Mouse (Mus musculus) CH12.LX (cell line): ENCODE results near the gene Gm28048. TPM values are rescaled to one million over a fixed set of nuclear protein-coding genes. Genes with fewer than 3 reads are reported as not detected.

Experiments
- DNase-seq: peaks from one replicate; pipeline ENCODE4 v3.0.0-alpha.2; 2013; ENCODE audit errors: extremely low read depth
- H3K27ac ChIP-seq: 2 replicates; pipeline ENCODE4 v1.5.1; 2012; ENCODE audit warnings: low read depth, mild to moderate bottlenecking, control low read depth, moderate library complexity; ENCODE audit not compliant: insufficient read depth
- H3K27me3 ChIP-seq: replicated peaks from 2 replicates; pipeline ENCODE3; 2012; ENCODE audit warnings: inconsistent platforms
- H3K36me3 ChIP-seq, 2 experiments: replicated peaks in 1 of 2; 2 replicates each; pipeline versions ENCODE3 to v1.6.1; 2012; ENCODE audit warnings: inconsistent platforms in 1 of 2, low read length in 1 of 2, mild to moderate bottlenecking in 1 of 2, mixed read lengths in 1 of 2, moderate library complexity in 1 of 2; ENCODE audit not compliant: control insufficient read depth in 1 of 2, insufficient read depth in 1 of 2
- H3K4me1 ChIP-seq, 2 experiments: 2 replicates each; pipeline ENCODE4 v1.6.1; 2012; ENCODE audit warnings: inconsistent platforms in 1 of 2, moderate library complexity in 1 of 2; ENCODE audit not compliant: insufficient read depth in 2 of 2, control insufficient read depth in 1 of 2
- H3K4me2 ChIP-seq: 2 replicates; pipeline ENCODE4 v1.6.1; 2012; ENCODE audit warnings: low read depth, mild to moderate bottlenecking, control low read depth; ENCODE audit not compliant: poor library complexity, insufficient read depth, severe bottlenecking
- H3K4me3 ChIP-seq, 3 experiments: fragments of 150-350 bp in 1 of 3; sonication (generic) in 1 of 3; replicated peaks in 1 of 3; 2 replicates each; pipeline versions ENCODE3 to v1.5.1; 2011 to 2012; ENCODE audit warnings: low read depth in 2 of 3, low read length in 2 of 3, mild to moderate bottlenecking in 2 of 3, moderate library complexity in 2 of 3, control low read depth in 1 of 3, improper control_type of control experiment in 1 of 3, inconsistent platforms in 1 of 3, mixed read lengths in 1 of 3; ENCODE audit not compliant: poor library complexity in 1 of 3
- H3K79me2 ChIP-seq: replicated peaks from 2 replicates; pipeline ENCODE4 v1.6.1; 2012; ENCODE audit warnings: mild to moderate bottlenecking, moderate library complexity; ENCODE audit not compliant: control insufficient read depth, poor library complexity, insufficient read depth, severe bottlenecking; ENCODE audit errors: extremely low read depth
- H3K9ac ChIP-seq: 2 replicates; pipeline ENCODE4 v1.6.1; 2012; ENCODE audit warnings: low read depth, mild to moderate bottlenecking, control low read depth, moderate library complexity; ENCODE audit not compliant: insufficient read depth
- H3K9me3 ChIP-seq: replicated peaks from 2 replicates; pipeline ENCODE3; 2012; ENCODE audit warnings: low read length, inconsistent platforms, mixed read lengths
- BHLHE40 ChIP-seq: IDR thresholded peaks from 2 replicates; pipeline ENCODE4 v1.6.1; 2011; ENCODE audit warnings: mild to moderate bottlenecking, low read depth, low read length, improper control_type of control experiment
- CTCF ChIP-seq, 2 experiments: IDR thresholded peaks in 1 of 2; conservative IDR thresholded peaks in 1 of 2; 2 replicates each; pipeline ENCODE4 v1.5.1; 2011 to 2012; ENCODE audit warnings: low read depth in 2 of 2, low read length in 2 of 2, improper control_type of control experiment in 1 of 2, inconsistent platforms in 1 of 2, mild to moderate bottlenecking in 1 of 2, moderate library complexity in 1 of 2
- E2F4 ChIP-seq: IDR thresholded peaks from 2 replicates; pipeline ENCODE4 v1.6.1; 2011; ENCODE audit warnings: low read depth, low read length, improper control_type of control experiment; ENCODE audit not compliant: insufficient replicate concordance
- IRF4 ChIP-seq: IDR thresholded peaks from 2 replicates; pipeline ENCODE4 v1.6.1; 2014; ENCODE audit warnings: low read depth, mild to moderate bottlenecking, inconsistent platforms, low read length, improper control_type of control experiment
- JUND ChIP-seq: conservative IDR thresholded peaks from 2 replicates; pipeline ENCODE4 v1.6.1; 2011; ENCODE audit warnings: low read depth, low read length, improper control_type of control experiment
- KAT2A ChIP-seq: IDR thresholded peaks from 2 replicates; pipeline ENCODE4 v1.6.1; 2012; ENCODE audit warnings: low read length, improper control_type of control experiment, inconsistent platforms; ENCODE audit not compliant: insufficient replicate concordance
- MAZ ChIP-seq: IDR thresholded peaks from 2 replicates; pipeline ENCODE4 v1.6.1; 2012; ENCODE audit warnings: low read depth, mild to moderate bottlenecking, inconsistent platforms, low read length, improper control_type of control experiment, moderate library complexity
- MEF2A ChIP-seq: IDR thresholded peaks from 2 replicates; pipeline ENCODE4 v1.6.1; 2014; ENCODE audit warnings: low read depth, mild to moderate bottlenecking, inconsistent platforms, low read length, improper control_type of control experiment, borderline replicate concordance
- MYC ChIP-seq: IDR thresholded peaks from 2 replicates; pipeline ENCODE4 v1.6.1; 2011; ENCODE audit warnings: low read depth, mild to moderate bottlenecking, improper control_type of control experiment, low read length
- NELFE ChIP-seq: IDR thresholded peaks from 2 replicates; pipeline ENCODE4 v1.6.1; 2011; ENCODE audit warnings: low read depth, low read length, improper control_type of control experiment
- POLR2A ChIP-seq: IDR thresholded peaks from 2 replicates; pipeline ENCODE4 v1.6.1; 2011; ENCODE audit warnings: low read depth, mild to moderate bottlenecking, improper control_type of control experiment, low read length
- POLR2AphosphoS2 ChIP-seq: IDR thresholded peaks from 2 replicates; pipeline ENCODE4 v1.6.1; 2011; ENCODE audit warnings: low read depth, low read length, improper control_type of control experiment
- RCOR1 ChIP-seq: conservative IDR thresholded peaks from 2 replicates; pipeline ENCODE4 v1.6.1; 2012; ENCODE audit warnings: low read depth, mild to moderate bottlenecking, inconsistent platforms, low read length, improper control_type of control experiment
- SMC3 ChIP-seq: IDR thresholded peaks from 2 replicates; pipeline ENCODE4 v1.6.1; 2011; ENCODE audit warnings: low read depth, low read length, improper control_type of control experiment
- TBP ChIP-seq: conservative IDR thresholded peaks from 2 replicates; pipeline ENCODE4 v1.6.1; 2011; ENCODE audit warnings: low read depth, low read length, improper control_type of control experiment
- UBTF ChIP-seq: IDR thresholded peaks from 2 replicates; pipeline ENCODE4 v1.6.1; 2012; ENCODE audit warnings: low read depth, mild to moderate bottlenecking, inconsistent platforms, low read length, improper control_type of control experiment, moderate library complexity
- USF1 ChIP-seq: IDR thresholded peaks from 2 replicates; pipeline ENCODE4 v1.6.1; 2014; ENCODE audit warnings: low read depth, mild to moderate bottlenecking, inconsistent platforms, low read length, improper control_type of control experiment
- USF2 ChIP-seq: conservative IDR thresholded peaks from 2 replicates; pipeline ENCODE4 v1.6.1; 2011; ENCODE audit warnings: low read depth, low read length, improper control_type of control experiment
- ZMIZ1 ChIP-seq: IDR thresholded peaks from 2 replicates; pipeline ENCODE4 v1.6.1; 2012; ENCODE audit warnings: low read depth, mild to moderate bottlenecking, inconsistent platforms, low read length, improper control_type of control experiment
- ZNF384 ChIP-seq: IDR thresholded peaks from 2 replicates; pipeline ENCODE4 v1.6.1; 2012; ENCODE audit warnings: low read depth, low read length, improper control_type of control experiment, inconsistent platforms
- dilution Hi-C: fragments of 300-500 bp; cut with MboI; formaldehyde crosslinking; loops from 2 replicates; pipeline ENCODE4 v1.14.3; 2020; ENCODE audit warnings: low sequenced_read_pairs; ENCODE audit not compliant: extremely low pct_unique_long_range_greater_than_20kb, extremely low pct_ligation_motif_present
- in situ Hi-C: fragments of 300-500 bp; cut with MboI; formaldehyde crosslinking; loops from 3 replicates; pipeline ENCODE4 v1.14.3; 2019; ENCODE audit warnings: low sequenced_read_pairs, low pct_ligation_motif_present, low pct_unique_long_range_greater_than_20kb, mixed read lengths
- polyA plus RNA-seq: library from polyadenylated mRNA; unstranded; fragments of >175 nt; gene quantifications from 2 replicates; pipeline ENCODE4 v1.2.1, GENCODE M21; 2012; ENCODE audit warnings: low read depth; ENCODE audit not compliant: insufficient read length
- total RNA-seq, 2 experiments: library from RNA; depleted of rRNA; stranded (reverse); fragments of 300-350 nt in 1 of 2; fragments of >200 nt in 1 of 2; gene quantifications; 2 replicates each; pipeline ENCODE4 v1.2.3; 2012 to 2014

Gm28048 gene
- total and polyA plus RNA-seq, 3 experiments, result 32.6 to 93.3 (median 59.5) TPM

- Histone ChIP-seq H3K79me2 (no peaks in the 10 kb centered on the region), H3K27me3 (no peaks in the 10 kb centered on the region), H3K27ac (no peak overlapping the region), H3K9ac (no peak overlapping the region), H3K9me3 (peaks cover 2% of the 10 kb centered on the region), H3K4me1 (peaks cover 3 to 46% of the 10 kb centered on the region in 2 experiments; a peak in 2 of 4 replicates), H3K36me3 (peaks cover 0 to 16% of the 10 kb centered on the region in 2 experiments), H3K4me2 (no peak overlapping the region), H3K4me3 (no peak overlapping the region)
- in situ Hi-C loops (no loop called here), dilution Hi-C loops (no loop called here)
- no peak for TF ChIP-seq KAT2A
- no peak for TF ChIP-seq USF2
- DNase-seq, result no peak
Measured at GRCm38 (mm10) chr11:22900041-22900440, 81.8 kb downstream of the Gm28048 start.

- peaks cover 12% of the 10 kb centered on the region for H3K27me3 ChIP-seq
- in situ Hi-C loops (no loop called here), dilution Hi-C loops (no loop called here)
- no peak overlapping the region for H3K4me3 ChIP-seq
- DNase-seq, result no peak
- no peak overlapping the region for H3K4me2 ChIP-seq
- H3K27ac ChIP-seq, result no peak overlapping the region
- H3K9me3 ChIP-seq, result peaks cover 2% of the 10 kb centered on the region
- TF ChIP-seq USF1 (no peak), CTCF (conservative IDR thresholded peaks at IDR 0.05 in 1 of 2, IDR thresholded peaks at IDR 0.05 in 1 of 2; ENCODE audit: low read depth in 2 of 2, low read length in 2 of 2) (no peak), IRF4 (no peak), JUND (no peak), NELFE (no peak), POLR2AphosphoS2 (no peak), ZNF384 (no peak), MYC (no peak), TBP (no peak), E2F4 (no peak), POLR2A (no peak), UBTF (no peak), SMC3 (no peak), BHLHE40 (no peak), RCOR1 (no peak), ZMIZ1 (no peak), MEF2A (no peak), MAZ (no peak)
- peaks cover 7 to 33% of the 10 kb centered on the region in 2 experiments; a peak in 2 of 4 replicates for H3K4me1 ChIP-seq
- H3K79me2 ChIP-seq, result no peaks in the 10 kb centered on the region
- H3K36me3 ChIP-seq, result peaks cover 0 to 16% of the 10 kb centered on the region in 2 experiments
- no peak overlapping the region for H3K9ac ChIP-seq
Measured at GRCm38 (mm10) chr11:22897642-22898041, 84.2 kb downstream of the Gm28048 start.
